Mouse (Mus musculus): Measurements from ENCODE around the gene Slc25a4. TPM values are rescaled to one million over a fixed set of nuclear protein-coding genes. Genes with fewer than 3 reads are reported as not detected.

Gene Slc25a4
- total RNA-seq, 2 experiments from 2014 or later: 661 to 678 TPM

DNA sequence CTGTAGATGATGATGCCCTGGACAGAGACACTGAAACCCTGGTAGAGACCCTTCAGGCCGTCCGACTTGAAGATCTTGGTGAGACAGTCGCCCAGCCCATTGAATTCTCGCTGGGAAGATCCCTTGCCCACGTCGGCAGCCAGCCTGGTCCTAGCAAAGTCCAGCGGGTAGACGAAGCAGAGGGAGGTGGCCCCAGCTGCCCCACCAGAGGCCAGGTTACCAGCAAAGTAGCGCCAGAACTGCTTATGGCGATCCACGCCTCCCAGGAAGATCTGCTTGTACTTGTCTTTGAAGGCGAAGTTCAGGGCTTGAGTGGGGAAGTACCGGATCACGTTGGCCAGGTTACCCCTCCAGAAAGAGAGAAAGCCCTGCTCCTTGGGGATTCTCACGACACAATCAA lies 2.0 kb downstream of the Slc25a4 start:
- intact Hi-C loops (cut with DNase I): no loop called here
- DNase-seq (ENCODE audit: low spot score in 2 of 2): no peak

DNA sequence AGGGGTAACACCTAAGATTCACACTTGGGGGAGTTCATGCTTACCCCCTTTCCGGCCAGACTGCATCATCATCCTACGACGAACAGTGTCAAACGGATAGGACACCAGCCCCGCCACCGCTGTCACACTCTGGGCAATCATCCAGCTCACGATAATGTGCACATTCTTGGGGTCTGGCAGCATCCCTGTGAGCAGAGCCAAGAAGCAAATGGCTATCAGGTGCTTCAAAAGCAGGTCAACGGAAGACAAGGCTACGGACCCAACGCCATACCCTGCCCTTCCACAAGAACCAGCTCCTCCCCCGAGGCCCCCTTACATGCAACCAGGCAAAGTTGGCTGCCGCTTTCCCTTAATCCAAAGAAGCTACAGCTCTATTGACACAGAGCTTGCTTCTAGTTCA lies 2.7 kb downstream of the Slc25a4 start:
- peak; percentile 64 to 66 for DNase-seq (ENCODE audit: low spot score in 2 of 2)

DNA sequence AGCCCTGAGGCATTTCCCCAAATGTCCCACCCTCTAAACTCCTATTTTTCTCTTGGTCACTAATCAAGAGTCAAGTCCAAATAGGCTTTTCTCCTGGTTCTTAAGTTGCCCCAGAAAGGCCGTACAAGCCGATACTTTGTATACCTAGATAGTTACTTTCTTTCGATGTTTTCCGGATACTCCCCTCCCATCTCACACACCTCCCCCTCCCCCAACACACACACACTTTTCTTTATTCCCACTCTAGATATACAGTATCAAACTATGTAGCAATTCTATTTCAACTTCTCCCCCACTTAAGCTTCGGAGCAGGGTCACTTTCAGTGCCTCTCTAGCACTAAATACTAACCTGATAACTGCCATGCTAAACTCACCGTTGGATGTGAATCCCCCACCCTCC lies 5.0 kb downstream of the Slc25a4 start:
- no peak for DNase-seq (ENCODE audit: low spot score in 2 of 2)
- intact Hi-C loops (cut with DNase I): no loop called here

More for the DNA sequence above, 2.7 kb downstream of the Slc25a4 start:
- intact Hi-C loops (cut with DNase I): no loop called here

DNA sequence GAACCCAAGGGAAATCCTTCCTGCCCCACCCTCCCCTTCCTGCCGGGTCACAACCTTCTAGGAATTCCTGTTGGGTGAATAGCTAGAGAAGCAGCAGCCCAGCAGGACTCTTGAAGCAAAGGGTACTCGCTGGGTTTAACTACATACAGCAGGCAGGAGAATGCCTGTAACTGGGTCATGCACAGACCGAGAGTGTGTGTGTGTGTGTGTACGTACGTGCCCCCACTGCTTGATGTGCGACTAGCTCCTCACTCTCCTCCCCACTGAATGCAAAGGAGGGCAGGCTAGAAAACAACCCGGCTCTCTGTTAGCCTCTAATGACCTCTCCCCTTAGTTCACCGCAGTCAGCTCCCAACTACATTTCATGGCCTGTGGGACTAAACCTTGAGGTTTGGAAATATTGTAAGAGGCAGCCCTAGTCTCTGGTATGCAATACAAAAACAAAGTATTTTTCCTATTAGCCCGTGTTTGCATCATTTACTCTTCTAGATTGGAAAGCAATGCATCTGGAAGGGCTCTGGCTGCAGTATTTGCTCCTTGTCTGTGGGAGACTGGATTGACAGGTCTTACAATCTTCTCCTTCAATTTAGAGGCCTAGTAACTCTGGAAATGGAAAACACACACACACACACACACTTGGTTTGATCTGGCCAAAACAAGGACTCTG lies 6.0 kb downstream of the Slc25a4 start:
- no peak for DNase-seq (ENCODE audit: low spot score in 2 of 2)
- intact Hi-C loops (cut with DNase I): no loop called here

DNA sequence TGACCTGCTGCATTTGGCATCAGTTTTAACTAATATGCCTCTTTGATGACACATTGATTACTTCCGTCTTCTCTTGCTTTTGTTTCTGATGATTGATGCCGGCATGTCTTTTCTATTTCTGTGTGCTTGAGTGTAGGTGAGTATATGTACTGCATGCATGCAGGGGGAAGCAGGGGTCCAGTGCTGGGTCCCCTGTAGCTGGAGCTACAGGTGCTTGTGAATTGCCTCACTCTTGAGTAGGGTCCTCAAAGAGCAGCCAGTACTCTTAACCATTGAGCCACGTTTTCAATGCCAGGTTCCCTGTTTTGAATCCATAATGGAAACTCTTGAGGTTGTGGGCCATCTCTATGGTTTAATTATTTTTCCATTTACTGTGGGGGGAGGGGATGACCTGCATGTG lies 6.8 kb downstream of the Slc25a4 start:
- intact Hi-C loops (cut with DNase I): no loop called here

DNA sequence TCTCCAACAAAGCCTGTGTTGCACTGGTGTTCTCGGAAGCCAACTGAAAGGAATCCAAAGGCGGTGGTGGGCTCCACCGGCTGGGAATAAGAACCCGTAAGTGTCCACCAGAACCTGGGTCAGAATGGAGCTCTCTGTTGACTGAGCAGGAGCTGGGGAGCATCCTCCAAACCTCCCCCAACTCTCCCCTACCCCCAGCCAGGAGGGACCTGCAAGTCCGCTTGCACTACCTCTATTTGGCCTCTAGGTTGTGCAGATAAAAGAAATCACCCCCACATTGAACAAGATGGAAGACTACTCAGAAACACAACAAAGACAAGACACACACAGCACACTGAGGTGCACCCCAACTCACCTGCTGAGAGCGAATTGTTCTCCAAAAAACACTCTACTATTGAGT lies 8.7 kb downstream of the Slc25a4 start:
- intact Hi-C loops (cut with DNase I): no loop called here
- no peak for DNase-seq (ENCODE audit: low spot score in 2 of 2)

More for the DNA sequence above, 6.8 kb downstream of the Slc25a4 start:
- no peak for DNase-seq (ENCODE audit: low spot score in 2 of 2)

DNA sequence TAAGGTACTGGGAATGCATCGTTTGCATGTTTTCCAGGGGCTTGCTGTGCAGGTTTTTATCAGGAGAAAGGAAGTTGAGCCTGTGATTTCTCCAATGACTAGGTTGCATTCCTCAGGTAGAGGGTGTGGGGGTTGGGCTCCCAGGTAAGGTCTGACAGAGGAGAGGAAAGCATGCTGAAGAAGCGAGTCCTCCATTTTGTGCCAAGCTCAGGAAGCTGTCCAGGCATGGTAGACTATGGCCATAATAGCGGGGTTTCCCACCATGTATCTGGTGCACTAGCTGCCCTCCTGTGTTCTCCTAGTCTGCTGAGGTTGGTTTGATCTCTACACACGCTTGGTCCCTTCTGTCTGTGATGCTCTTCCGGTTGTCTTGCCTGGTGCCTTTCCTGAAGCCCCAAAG lies 13.4 kb downstream of the Slc25a4 start:
- DNase-seq (ENCODE audit: low spot score in 2 of 2): no peak
- intact Hi-C loops (cut with DNase I): no loop called here

DNA sequence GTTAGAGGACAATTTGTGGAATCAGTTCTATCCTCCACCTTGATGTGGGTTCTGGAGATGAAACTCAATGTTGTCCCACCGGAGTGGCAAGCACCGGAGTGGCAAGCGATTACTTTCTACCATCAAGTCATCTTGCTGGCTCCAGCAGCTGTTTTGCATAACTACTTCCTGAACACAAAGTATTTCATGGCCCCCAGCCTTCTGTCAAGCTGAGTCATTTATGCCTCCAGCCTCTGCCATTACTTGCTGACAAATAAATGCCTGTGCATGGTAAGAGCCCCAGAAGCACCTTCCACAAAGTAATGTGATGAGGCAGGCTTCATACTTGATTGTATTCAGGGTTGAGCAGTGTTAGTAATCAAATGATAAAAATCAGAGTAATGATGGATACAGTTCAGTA lies 14.2 kb downstream of the Slc25a4 start:
- DNase-seq (ENCODE audit: low spot score in 2 of 2): no peak
- intact Hi-C loops (cut with DNase I): no loop called here

DNA sequence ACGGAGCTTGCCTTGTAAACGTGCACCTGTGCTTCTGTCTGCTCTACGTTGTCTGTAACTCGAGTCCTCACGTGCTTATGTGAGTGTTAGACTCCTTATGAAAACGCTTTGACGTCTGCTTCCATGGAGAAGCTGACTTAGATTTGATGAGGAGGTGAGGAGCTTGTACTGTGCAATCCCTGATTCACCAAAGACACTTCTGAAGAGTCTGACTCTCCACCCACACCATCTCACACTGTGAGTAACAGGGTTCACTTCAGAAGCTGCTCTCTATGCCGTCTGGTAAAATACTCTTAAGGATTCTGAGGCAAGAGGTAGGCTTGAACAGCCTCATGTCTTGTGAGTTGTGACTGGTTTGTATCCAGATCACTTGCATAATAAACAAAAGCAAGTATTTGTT lies 18.0 kb downstream of the Slc25a4 start:
- intact Hi-C loops (cut with DNase I): no loop called here

DNA sequence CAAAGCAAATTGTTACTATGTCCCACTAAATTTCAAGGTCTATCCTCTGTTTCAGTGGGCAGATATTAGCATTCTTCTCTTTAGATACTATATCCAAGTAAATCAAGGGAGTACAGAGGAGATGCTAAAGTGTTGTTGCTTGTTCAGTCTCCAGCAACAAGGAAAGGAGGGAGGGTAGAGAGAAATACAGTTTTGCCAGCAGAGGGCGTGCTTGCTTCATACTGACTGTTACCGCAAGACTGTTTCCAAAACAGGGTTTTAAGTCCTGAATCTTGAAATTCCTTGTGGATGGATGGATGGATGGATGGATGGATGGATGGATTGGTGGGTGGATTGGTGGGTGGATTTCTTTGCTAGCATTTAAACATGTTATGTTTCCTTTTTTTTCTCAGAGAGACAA lies 25.7 kb downstream of the Slc25a4 start:
- intact Hi-C loops (cut with DNase I): no loop called here
- peak; percentile 69 to 73 for DNase-seq (ENCODE audit: low spot score in 2 of 2)

More for the DNA sequence above, 18.0 kb downstream of the Slc25a4 start:
- DNase-seq (ENCODE audit: low spot score in 2 of 2): no peak

DNA sequence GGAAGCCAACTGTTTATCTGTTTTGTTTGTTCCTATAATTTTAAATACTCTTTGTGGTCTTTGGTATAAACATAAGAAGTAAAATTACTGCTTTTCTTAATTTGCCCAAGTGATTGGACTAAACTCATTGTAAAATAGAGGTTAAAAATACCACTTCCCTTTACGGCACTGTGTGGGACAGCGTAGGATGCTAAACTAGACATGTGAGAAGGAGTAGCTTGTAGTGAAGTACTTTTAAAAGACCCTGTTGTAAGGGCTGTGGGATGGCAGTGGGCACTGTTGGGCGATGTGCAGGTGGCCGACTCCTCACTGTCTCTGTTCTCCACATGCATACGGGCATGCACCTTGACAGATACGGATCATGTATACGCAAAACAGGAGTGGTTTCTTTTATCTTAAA lies 30.9 kb downstream of the Slc25a4 start:
- intact Hi-C loops (cut with DNase I): no loop called here
- DNase-seq (ENCODE audit: low spot score in 2 of 2): no peak

DNA sequence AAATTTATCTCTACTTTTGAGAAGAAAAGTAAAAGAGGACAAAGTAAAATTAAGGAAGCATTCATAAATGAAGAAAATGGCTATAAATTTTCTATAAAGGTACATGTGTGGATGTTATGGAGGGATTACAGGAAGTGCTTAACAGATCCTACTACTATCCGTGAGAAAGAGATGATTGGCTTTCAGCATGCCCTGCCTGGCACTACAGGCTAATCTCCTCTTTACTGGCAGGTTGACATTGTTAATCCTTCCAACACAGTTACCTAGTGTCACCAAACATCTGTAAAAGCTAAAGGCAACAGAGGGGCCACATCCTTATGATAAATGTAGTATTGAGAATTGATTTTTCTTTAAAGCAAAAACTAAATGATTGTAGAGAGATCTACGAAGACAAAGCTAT lies 37.4 kb downstream of the Slc25a4 start:
- intact Hi-C loops (cut with DNase I): no loop called here
- no peak for DNase-seq (ENCODE audit: low spot score in 2 of 2)

DNA sequence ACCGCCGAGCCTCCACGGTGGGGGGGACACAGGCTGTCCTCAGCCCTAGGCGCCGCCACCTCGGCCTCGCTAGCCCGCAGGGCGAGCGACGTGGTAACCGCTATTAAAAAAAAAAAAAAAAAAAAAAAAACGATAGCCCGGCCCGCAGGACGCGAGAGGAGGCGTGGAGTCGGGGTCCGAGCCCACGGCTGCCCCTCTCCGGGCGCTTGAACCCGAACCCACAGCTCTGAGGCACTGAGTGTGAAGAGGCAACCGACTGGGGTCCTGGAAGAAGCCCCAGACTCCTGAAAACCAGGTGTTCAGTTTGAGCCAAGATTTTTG lies 47.3 kb downstream of the Slc25a4 start:
- intact Hi-C loops (cut with DNase I): no loop called here
- DNase-seq (ENCODE audit: low spot score in 2 of 2): no peak

DNA sequence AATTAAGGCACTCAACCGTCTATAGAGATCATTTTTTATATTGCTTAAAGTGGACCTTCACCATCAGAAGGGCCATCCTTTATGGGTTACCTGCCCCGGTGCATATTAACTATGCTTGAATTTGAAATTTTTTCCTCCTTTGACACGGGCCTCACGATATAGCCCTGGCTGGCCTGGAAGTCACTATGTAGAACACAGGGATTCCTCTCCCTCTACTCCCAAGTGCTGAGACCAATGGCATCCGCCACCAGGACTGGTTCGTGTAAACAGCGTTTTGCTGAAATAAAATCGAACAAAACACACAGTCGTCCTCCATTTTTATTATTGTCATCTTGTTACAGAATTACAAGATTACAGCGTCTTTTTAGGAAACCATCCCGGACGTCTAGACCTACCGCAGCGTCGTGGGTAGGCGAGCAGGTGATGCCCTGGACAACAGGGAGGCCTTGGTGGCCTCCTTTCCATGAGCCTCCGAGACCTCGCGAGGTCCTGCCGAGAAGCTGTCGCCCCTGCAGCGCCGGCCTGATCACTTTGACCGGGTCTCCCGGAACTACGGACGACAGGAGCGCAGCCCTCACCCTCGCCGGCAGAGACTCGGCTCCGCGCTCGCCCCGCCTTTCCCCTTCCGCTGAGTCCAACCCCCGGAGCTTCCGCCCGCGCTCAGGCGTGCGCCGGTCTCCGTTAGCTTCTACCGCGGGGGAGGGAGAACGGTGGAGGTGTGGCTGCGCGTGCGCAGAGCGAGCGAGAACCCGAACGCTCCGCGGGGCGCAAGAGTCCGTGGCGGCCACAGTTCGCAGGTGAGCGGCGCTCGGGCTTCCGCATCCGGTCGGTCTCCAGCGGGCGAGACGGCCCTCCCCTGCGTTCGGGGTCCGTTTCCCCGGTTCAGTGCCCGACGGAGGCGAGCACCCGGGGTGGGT lies 47.9 kb downstream of the Slc25a4 start:
- intact Hi-C loops (cut with DNase I): no loop called here
- DNase-seq (ENCODE audit: low spot score in 2 of 2): peak; percentile 93 to 96

Small RNA genes within 50 kb of the gene (microRNA-seq; reads per million reads assigned to microRNA genes)
- 0 reads per million in 2 experiments for gene Gm23812

Other genes with a start within 250 kb of the Slc25a4 start
- gene 1700029J07Rik, start 236.0 kb downstream of the Slc25a4 start, total RNA-seq (2021): 1 to 10 TPM; 2.2 to 3.2 TPM
- gene Ufsp2, start 235.8 kb downstream of the Slc25a4 start, total RNA-seq (2021): 10 to 100 TPM; 53.8 to 59.1 TPM
- under 1 TPM; 0.62 to 0.76 TPM for gene Lrp2bp, start 212.0 kb downstream of the Slc25a4 start, total RNA-seq (2021)
- 10 to 100 TPM in 1 of 2 experiments, 1 to 10 TPM in 1; 8.8 to 14.8 TPM for gene Ankrd37, start 205.6 kb downstream of the Slc25a4 start, total RNA-seq (2021)
- gene Cfap97, start 59.5 kb downstream of the Slc25a4 start, total RNA-seq (2021): 10 to 100 TPM; 17.1 to 17.9 TPM
- gene Snx25, start 59.1 kb downstream of the Slc25a4 start, total RNA-seq (2021): 10 to 100 TPM; 38.1 to 42.3 TPM
- not detected for gene Helt, start 83.4 kb upstream of the Slc25a4 start, total RNA-seq (2021)

Data from left cerebral cortex, postnatal 14 days (tissue).